Mouse (Mus musculus): ENCODE data around the gene Atp5s. TPM values are rescaled to one million over a fixed set of nuclear protein-coding genes. Genes with fewer than 3 reads are reported as not detected.

The Atp5s gene
- total RNA-seq, 2 experiments from 2014 or later: 16.4 to 19.6 TPM

- intact Hi-C loops (cut with DNase I): no loop called here
- no peak for DNase-seq
Measured at GRCm38 (mm10) chr12:69724018-69724710, 586 bp upstream of the Atp5s start.

GRCm38 (mm10) chr12:69729246-69729645 lies 4.5 kb downstream of the Atp5s start:
- intact Hi-C loops (cut with DNase I): no loop called here
- no peak for DNase-seq

- no peak for DNase-seq
- intact Hi-C loops (cut with DNase I): loop anchor here (5.0 kb wide), 1 partner anchor 162 kb away; the partner anchor contains the start of genes Atl1 and Map4k5
Measured at GRCm38 (mm10) chr12:69730306-69730705, 5.6 kb downstream of the Atp5s start.

GRCm38 (mm10) chr12:69732221-69732620 lies 7.5 kb downstream of the Atp5s start:
- intact Hi-C loops (cut with DNase I): loop anchor here (5.0 kb wide), 1 partner anchor 160 kb away; the partner anchor contains the start of genes Atl1 and Map4k5
- no peak for DNase-seq

DNA sequence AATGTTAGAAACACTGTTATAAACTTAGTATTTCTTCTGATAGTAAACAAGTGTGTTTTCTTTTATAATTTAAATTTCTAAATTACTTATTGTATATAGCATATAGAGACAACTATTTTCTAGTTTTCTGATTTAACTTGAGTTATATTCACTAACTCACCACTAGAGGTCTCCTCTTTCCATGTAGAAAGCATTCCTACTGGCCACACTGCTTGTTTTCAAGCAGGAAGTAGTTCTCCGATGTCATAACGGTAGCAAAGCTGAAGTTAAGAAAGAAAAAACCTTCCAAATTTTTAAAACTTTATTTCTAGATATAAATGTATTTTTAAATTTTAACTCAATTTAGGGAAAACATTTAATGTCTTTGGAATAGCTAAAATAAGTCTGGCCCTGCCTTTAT lies 8.8 kb downstream of the Atp5s start:
- intact Hi-C loops (cut with DNase I): loop anchor here (5.0 kb wide), 1 partner anchor 159 kb away; the partner anchor contains the start of genes Atl1 and Map4k5
- DNase-seq: no peak

GRCm38 (mm10) chr12:69733923-69734322 lies 9.2 kb downstream of the Atp5s start:
- no peak for DNase-seq
- intact Hi-C loops (cut with DNase I): loop anchor here (5.0 kb wide), 1 partner anchor 158 kb away; the partner anchor contains the start of genes Atl1 and Map4k5

DNA sequence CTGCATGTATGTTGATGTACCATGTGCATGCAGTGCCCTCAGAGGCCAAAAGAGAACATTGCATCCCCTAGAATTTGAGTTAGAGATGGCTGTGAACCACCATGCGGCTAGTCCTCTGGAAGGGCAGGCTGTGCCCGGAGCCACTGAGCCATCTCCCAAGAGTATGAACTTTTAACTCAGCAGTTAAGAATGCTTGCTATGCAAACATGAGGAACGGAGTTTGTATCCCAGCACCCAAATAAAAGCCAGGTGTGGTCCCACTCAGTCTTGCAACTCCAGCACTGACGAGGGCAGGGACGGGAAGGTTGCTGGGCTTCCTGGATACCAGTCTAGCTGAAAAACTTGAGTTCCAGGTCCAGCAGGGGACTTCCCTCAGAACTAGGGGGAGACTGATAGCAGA lies 17.2 kb downstream of the Atp5s start:
- DNase-seq: no peak
- intact Hi-C loops (cut with DNase I): no loop called here

DNA sequence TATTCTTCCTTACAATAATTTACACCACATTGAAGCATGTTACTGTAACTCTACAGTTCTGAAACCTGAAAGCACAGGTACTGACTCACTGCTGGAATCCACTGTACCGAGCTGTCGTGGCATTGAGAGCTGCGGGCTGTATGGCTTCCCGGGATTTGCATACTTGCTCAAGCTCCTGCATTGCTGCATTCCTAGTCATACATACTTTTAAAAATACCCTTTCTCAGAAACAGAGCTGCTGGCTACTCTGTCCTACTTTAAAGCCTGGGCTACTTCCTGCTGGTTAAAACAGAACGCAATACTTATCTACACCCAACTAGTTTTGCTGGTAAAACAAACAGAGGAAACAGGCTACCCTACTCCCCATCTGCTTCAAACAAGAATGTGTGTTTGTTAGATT lies 19.4 kb downstream of the Atp5s start:
- no peak for DNase-seq
- intact Hi-C loops (cut with DNase I): no loop called here

DNA sequence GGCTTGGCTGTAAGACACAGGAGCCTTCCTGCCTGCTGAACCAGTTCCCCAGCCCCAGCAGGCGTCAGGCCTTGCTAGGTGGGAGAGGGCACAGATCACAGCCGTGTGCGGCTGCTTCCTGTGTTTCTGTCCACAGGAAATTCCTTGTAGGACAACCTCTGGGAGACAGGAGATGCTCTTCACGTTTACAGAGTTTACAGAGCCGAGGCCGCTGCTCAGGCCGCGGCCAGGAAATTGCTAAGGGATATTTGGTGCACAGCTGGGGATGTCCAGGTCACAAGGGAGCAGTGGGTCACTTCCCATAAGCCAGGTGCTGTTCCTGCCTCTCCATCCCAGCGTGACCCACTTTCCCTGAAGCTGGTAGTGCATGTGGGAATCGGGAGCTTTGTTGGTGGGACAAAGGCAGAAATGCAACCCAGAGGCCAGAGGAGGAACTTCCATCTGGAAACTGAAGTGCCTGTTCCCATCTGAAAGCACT lies 27.2 kb downstream of the Atp5s start:
- DNase-seq: no peak
- intact Hi-C loops (cut with DNase I): loop anchor here (10.0 kb wide), 1 partner anchor 383 kb away; no protein-coding TSS in a partner anchor

GRCm38 (mm10) chr12:69753936-69754335 lies 29.2 kb downstream of the Atp5s start:
- intact Hi-C loops (cut with DNase I): loop anchor here (10.0 kb wide), 1 partner anchor 381 kb away; no protein-coding TSS in a partner anchor
- DNase-seq: no peak

DNA sequence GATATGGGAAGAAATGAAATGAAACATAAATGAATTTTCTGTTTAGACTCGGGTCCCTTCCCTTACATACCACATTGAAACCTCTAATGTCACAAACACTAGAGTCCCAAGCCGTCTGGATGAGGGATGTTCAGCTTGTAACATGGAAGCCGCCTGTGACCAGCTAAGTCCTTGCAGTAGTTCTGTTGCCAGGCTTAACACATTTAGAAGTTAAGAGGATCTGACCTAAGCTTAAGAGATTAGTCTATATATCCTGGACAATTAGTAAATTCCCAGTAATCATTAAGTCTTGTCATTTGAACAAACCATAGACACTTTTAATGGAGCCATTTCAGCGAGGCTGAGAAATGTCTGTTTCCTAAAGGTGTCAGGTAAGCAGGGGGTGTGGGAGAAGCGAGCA lies 31.3 kb downstream of the Atp5s start:
- DNase-seq: no peak
- intact Hi-C loops (cut with DNase I): loop anchor here (2.0 to 10.0 kb wide), 2 partner anchors 305 to 379 kb away; no protein-coding TSS in a partner anchor

GRCm38 (mm10) chr12:69757418-69758141 lies 32.8 kb downstream of the Atp5s start:
- DNase-seq: peak; percentile 71 to 78
- intact Hi-C loops (cut with DNase I): loop anchor here (1.0 to 10.0 kb wide), 3 partner anchors 136 to 377 kb away; partner anchors contain the start of gene Map4k5

- intact Hi-C loops (cut with DNase I): loop anchor here (10.0 kb wide), 1 partner anchor 376 kb away; no protein-coding TSS in a partner anchor
- DNase-seq: no peak
Measured at GRCm38 (mm10) chr12:69758221-69759185, 33.8 kb downstream of the Atp5s start.

DNA sequence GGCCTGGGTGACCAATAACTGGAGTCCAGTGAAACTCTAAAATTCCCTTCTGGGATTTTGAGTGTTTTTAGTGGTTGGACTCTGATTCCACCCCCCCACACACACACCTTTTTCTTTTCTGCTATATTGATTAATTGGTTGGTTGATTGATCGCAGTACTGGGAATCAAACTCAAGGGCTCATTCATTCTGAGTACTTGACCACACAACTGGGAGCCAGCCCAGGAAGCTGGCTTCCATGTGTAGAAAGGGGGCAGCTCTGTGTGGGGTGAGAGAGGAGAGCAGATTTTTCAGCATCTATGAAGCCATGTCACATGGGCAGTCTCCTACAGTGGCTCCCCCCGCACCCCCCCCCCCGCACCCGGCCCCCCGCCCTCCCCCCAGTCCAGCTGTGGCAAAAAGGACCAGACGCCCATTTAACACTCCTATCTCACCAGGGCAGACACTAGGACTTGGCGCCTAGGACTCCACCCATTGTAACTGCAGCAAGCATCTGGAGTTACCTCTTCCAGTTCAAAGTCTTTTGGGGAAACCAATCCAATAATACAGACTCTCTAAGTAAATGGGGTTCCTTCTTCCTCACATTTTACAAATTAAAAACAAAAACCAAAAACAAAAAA lies 34.6 kb downstream of the Atp5s start:
- intact Hi-C loops (cut with DNase I): loop anchor here (10.0 kb wide), 1 partner anchor 375 kb away; no protein-coding TSS in a partner anchor
- no peak for DNase-seq

- intact Hi-C loops (cut with DNase I): no loop called here
- DNase-seq: no peak
Measured at GRCm38 (mm10) chr12:69760014-69760413, 35.3 kb downstream of the Atp5s start.

- intact Hi-C loops (cut with DNase I): no loop called here
Measured at GRCm38 (mm10) chr12:69760743-69761406, 36.1 kb downstream of the Atp5s start.

DNA sequence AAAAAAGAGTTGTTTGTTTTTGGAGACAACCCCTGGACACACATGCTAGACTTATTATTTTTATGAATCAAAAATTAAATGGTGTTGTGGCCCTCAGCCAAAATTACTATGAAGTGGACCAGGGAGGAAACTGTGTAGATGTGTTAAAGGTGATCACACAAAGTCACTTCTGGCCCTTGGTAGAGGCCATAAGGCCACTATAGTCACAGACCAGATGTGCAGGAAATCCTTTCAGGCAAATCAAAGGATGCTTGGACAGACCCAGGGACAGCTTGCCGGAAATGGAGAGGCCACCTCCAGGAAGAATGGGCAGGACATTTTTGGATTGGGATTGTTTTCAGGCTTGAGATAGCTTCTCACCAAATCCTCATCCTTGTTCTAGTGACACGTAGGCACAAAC lies 36.9 kb downstream of the Atp5s start:
- no peak for DNase-seq
- intact Hi-C loops (cut with DNase I): no loop called here

More at GRCm38 (mm10) chr12:69760743-69761406, 36.1 kb downstream of the Atp5s start:
- DNase-seq: no peak

DNA sequence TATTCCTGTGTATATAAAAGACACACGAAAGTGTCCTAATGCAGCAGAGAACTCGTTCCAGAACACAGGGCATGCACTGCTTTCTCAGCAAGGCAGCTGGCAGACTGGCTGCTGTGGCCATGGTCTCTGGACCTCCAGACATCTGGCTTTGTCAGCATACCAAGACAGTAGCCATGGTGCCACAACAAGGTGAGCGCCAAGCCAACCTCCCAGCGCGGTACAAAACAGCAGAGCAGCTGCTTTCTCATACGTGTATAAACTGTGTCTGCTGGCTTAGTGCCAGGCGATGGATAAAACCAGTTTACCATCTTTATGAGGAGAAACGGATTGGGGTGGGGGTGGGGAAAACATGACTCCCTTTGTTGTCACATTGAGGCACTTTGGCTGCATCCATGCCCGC lies 40.8 kb downstream of the Atp5s start:
- intact Hi-C loops (cut with DNase I): no loop called here
- DNase-seq: no peak

All from gastrocnemius, postnatal 36 days (tissue).